Mouse (Mus musculus) intestine, embryonic 15.5 days (tissue): ENCODE results near the gene Hif3a. TPM values are rescaled to one million over a fixed set of nuclear protein-coding genes. Genes with fewer than 3 reads are reported as not detected.

Source experiments
- ATAC-seq: fragments of 200-750 bp; cut with Nextera tagmentation; 2 replicates; pipeline ENCODE4 v1.8.0; 2017; ENCODE audit warnings: moderate TSS enrichment, moderate library complexity
- H3K27ac ChIP-seq: fragments of 300-500 bp; sonication (generic); 2 replicates; pipeline ENCODE4 v1.5.1; 2015; ENCODE audit warnings: mild to moderate bottlenecking, inconsistent platforms
- H3K27me3 ChIP-seq: fragments of 300-500 bp; sonication (generic); replicated peaks from 2 replicates; pipeline ENCODE4 v1.6.1; 2015; ENCODE audit warnings: inconsistent platforms
- H3K36me3 ChIP-seq: fragments of 300-500 bp; sonication (generic); 2 replicates; pipeline ENCODE4 v1.6.1; 2015; ENCODE audit warnings: inconsistent platforms
- H3K4me1 ChIP-seq: fragments of 300-500 bp; sonication (generic); replicated peaks from 2 replicates; pipeline ENCODE4 v1.6.1; 2015; ENCODE audit warnings: inconsistent platforms
- H3K4me2 ChIP-seq: fragments of 300-500 bp; sonication (generic); replicated peaks from 2 replicates; pipeline ENCODE4 v1.6.1; 2015; ENCODE audit warnings: mild to moderate bottlenecking, inconsistent platforms
- H3K4me3 ChIP-seq: fragments of 300-500 bp; sonication (generic); replicated peaks from 2 replicates; pipeline ENCODE4 v1.5.1; 2015; ENCODE audit warnings: inconsistent platforms
- H3K9ac ChIP-seq: fragments of 300-500 bp; sonication (generic); 2 replicates; pipeline ENCODE4 v1.6.1; 2015; ENCODE audit warnings: inconsistent platforms
- H3K9me3 ChIP-seq: fragments of 300-500 bp; sonication (generic); 2 replicates; pipeline ENCODE4 v1.6.1; 2016; ENCODE audit warnings: inconsistent platforms
- WGBS: fragments of 180-500 bp; shearing (Covaris S2); methylation state at CpG from one replicate; pipeline ENCODE4 v1.1.7; 2015; 5-methylcytosine and 5-hydroxymethylcytosine counted together
- polyA plus RNA-seq: library from polyadenylated mRNA; unstranded; fragments of >200 nt; fragmentation: Nextera tagmentation; extraction: Ambion mirVana; gene quantifications from 2 replicates; pipeline ENCODE4 v1.2.1, GENCODE M21; 2015

Hif3a gene
- polyA plus RNA-seq, 1 experiment from 2014 or later: 66.7 TPM

DNA sequence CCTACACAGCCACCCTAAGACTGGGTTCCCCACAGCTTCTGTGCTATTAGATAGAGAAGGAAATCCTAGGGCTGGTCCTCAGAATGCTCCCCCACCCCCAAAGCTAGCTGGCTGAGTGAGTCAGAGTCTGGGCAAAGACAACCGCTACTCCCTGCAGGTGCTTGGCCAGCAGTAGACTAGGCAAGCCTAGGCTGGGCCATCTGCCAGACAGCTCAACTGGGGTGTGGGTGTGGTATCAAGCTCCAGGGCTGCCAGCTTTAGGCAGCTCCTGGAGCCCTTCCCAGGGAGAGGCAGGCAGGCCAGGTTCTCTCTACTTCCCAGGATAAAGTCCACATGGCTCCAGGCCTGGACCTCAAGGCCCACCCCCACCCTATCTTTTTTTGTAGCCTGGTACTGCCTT, 45.2 kb downstream of the Hif3a start:
- Histone ChIP-seq H3K27me3 (no peaks in the 10 kb centered on the region), H3K36me3 (peaks cover 65% of the 10 kb centered on the region), H3K27ac (peak overlapping the region; percentile 49), H3K9ac (no peak overlapping the region), H3K4me1 (peaks cover 12% of the 10 kb centered on the region), H3K4me2 (0 out of 2 replicates have a peak overlapping the region, but pooled peaks have one; percentile 0), H3K4me3 (no peak overlapping the region), H3K9me3 (no peaks in the 10 kb centered on the region)
- ATAC-seq: peak; percentile 97
- 28% methylated on average over 1 of the region's 1 CpGs for WGBS

DNA sequence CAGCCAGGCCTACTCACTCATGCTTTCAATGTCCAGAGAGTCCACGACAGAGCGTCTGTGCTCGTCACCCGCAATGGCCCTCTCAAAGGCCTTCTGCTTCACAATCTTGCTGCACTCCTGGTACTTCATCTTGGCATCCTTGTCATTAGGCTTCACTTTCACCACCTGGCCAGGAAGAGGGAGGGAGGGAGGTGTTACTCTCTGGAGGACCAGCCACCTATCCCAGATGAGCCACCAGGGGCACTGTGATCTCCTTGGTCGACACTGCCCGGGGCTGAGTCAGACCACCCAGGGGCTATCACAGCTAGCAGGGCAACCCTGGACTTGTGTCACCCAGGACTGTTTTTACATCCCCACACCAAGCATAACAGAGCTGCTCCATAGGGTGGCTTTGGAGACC, 46.8 kb downstream of the Hif3a start:
- Histone ChIP-seq H3K27ac (no peak overlapping the region), H3K9ac (no peak overlapping the region), H3K4me3 (no peak overlapping the region), H3K4me2 (no peak overlapping the region), H3K36me3 (peaks cover 60% of the 10 kb centered on the region), H3K27me3 (no peaks in the 10 kb centered on the region), H3K4me1 (peaks cover 12% of the 10 kb centered on the region), H3K9me3 (no peaks in the 10 kb centered on the region)
- ATAC-seq: no peak
- WGBS: 86% methylated on average over 6 of the region's 6 CpGs

DNA sequence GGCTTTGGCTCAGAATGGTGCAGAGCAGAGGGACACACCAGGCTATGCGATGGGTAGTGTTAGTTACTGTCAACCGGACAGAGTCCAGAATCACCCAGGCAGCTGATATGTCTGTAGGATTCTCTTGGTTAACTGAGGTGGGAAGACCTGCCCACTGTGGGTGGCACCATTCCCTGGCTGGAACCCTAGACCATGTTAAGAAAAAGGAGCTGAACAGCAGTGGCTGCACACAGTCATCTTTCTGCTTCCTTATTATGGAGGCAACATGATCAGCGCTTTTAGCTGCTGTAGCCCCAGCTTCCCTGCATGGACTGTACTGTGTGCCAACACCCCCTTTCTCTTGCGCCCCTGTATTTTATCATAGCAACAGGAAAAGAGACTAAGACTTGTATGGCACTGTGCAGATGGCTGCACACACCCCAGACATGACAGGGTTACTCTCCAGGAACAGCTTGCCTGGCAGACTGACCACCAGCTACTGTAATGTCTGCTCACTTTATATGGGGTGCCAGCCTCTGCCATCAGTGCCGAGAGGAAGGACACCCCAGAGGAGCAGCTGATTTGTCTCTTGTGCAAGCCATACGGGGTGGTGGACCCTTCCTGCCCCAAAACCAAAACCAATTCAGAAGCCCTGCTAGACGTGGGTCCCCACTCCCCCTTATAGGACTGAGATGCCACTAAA, 50.2 kb downstream of the Hif3a start:
- Histone ChIP-seq H3K4me3 (no peak overlapping the region), H3K4me1 (0 out of 2 replicates have a peak, but pooled peaks cover 2% of the 10 kb centered on the region), H3K4me2 (no peak overlapping the region), H3K9ac (no peak overlapping the region), H3K27ac (no peak overlapping the region), H3K36me3 (peaks cover 68% of the 10 kb centered on the region), H3K9me3 (no peaks in the 10 kb centered on the region), H3K27me3 (no peaks in the 10 kb centered on the region)
- no peak for ATAC-seq
- WGBS: 95% methylated on average over 7 of the region's 7 CpGs

DNA sequence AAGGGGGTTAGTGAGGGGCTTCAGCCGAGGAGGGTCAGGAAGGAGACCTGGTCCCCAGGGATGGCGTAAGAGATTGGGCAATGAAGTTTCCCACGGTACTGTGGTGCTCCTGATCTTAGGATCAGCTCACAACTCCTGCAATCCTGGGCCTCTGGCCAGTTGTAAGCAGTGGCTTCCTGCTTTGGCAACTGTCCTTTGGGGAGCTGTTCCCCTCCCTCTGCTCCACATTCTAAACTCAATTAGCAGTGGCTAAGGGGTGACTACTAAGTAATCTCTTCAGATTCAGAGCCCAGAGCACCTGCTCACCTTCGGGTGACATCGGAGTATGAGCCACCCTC, 52.2 kb downstream of the Hif3a start:
- H3K27ac ChIP-seq: no peak overlapping the region
- no peak overlapping the region for H3K4me2 ChIP-seq
- H3K27me3 ChIP-seq: no peaks in the 10 kb centered on the region
- H3K4me1 ChIP-seq: 0 out of 2 replicates have a peak, but pooled peaks cover 3% of the 10 kb centered on the region
- ATAC-seq: no peak
- peaks cover 75% of the 10 kb centered on the region for H3K36me3 ChIP-seq
- WGBS: 89% methylated on average over 5 of the region's 5 CpGs
- H3K9ac ChIP-seq: no peak overlapping the region
- H3K9me3 ChIP-seq: no peaks in the 10 kb centered on the region
- no peak overlapping the region for H3K4me3 ChIP-seq

DNA sequence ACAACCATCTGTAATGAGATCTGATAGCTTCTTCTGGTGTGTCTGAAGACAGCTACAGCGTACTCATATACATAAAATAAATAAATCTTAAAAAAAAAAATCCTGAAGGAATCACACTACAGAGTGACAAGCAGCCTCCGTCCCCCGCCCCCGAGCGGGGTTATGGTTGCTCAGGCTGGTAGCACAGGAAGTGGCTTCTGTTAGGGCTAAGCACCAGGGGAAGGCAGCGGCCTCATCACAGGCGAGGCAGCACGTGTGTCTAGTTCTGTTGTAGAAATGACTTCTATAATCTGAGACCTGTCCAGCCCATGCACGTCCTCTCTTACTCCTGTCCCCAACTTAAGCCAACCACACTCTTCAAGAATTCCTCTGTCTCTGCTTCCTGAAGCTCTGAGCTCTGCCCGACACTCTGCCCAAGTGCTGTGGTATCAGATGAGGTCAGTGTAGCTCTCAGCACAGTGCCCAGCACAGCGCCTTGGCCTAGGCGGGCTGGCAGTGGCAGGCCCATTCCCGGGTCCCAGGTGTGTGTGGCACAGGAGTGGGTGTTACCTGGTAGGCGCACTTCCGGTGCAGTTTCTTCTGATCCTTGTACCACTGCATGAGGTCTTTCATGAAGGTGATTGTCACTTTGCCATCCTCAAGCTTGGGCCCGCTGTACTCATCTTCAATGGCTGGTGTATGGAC, 52.8 kb downstream of the Hif3a start:
- H3K4me2 ChIP-seq: no peak overlapping the region
- H3K4me3 ChIP-seq: no peak overlapping the region
- H3K36me3 ChIP-seq: peaks cover 74% of the 10 kb centered on the region
- no peak for ATAC-seq
- no peak overlapping the region for H3K27ac ChIP-seq
- H3K9me3 ChIP-seq: no peaks in the 10 kb centered on the region
- 89% methylated on average over 16 of the region's 16 CpGs for WGBS
- no peak overlapping the region for H3K9ac ChIP-seq
- H3K4me1 ChIP-seq: 0 out of 2 replicates have a peak, but pooled peaks cover 6% of the 10 kb centered on the region
- H3K27me3 ChIP-seq: no peaks in the 10 kb centered on the region

DNA sequence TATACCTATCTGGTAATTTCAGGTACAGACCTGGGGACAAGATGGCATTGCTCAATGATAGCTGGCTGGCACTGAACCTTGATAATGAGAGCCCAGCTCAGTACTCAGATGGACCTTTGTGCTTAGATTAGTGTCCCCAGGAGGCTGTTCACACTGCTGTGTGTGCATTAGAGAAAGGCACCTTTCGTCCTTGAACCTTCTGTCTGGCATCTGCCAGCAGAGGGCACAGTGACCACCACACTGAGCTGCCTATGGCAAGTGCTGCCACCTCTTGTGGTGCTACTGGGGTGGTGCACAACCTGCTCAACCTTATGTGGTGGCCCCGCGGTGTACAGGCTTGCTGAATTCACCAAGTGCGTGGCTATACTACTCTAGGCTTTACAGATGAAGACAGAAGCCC, 54.9 kb downstream of the Hif3a start:
- H3K4me1 ChIP-seq: peaks cover 11% of the 10 kb centered on the region; the same call in 1 of the 2 replicates
- no peak overlapping the region for H3K4me2 ChIP-seq
- H3K4me3 ChIP-seq: no peak overlapping the region
- no peaks in the 10 kb centered on the region for H3K9me3 ChIP-seq
- H3K9ac ChIP-seq: no peak overlapping the region
- WGBS: 80% methylated on average over 4 of the region's 4 CpGs
- H3K36me3 ChIP-seq: peaks cover 53% of the 10 kb centered on the region
- H3K27me3 ChIP-seq: no peaks in the 10 kb centered on the region
- no peak for ATAC-seq
- no peak overlapping the region for H3K27ac ChIP-seq

DNA sequence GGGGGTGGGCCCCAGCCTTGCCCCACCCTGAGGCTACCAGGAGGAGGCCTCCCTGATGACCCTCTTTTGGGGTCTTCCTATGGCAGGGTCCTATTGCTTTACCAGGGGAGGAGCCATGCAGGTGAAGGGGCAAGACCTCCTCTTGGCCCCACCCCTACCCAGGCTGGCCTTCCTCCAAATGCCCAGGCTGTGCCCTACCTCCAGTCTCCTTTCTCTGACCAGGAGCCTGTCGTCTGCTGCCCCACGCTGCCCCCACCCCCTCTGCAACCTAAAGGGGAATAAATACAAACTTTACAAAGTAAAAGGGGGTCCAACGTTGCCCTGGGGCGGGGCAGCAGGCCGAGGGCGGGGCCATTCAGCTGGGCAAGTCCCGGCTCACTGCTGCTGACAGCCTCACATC, 57.5 kb downstream of the Hif3a start:
- Histone ChIP-seq H3K9ac (no peak overlapping the region), H3K27me3 (no peaks in the 10 kb centered on the region)

DNA sequence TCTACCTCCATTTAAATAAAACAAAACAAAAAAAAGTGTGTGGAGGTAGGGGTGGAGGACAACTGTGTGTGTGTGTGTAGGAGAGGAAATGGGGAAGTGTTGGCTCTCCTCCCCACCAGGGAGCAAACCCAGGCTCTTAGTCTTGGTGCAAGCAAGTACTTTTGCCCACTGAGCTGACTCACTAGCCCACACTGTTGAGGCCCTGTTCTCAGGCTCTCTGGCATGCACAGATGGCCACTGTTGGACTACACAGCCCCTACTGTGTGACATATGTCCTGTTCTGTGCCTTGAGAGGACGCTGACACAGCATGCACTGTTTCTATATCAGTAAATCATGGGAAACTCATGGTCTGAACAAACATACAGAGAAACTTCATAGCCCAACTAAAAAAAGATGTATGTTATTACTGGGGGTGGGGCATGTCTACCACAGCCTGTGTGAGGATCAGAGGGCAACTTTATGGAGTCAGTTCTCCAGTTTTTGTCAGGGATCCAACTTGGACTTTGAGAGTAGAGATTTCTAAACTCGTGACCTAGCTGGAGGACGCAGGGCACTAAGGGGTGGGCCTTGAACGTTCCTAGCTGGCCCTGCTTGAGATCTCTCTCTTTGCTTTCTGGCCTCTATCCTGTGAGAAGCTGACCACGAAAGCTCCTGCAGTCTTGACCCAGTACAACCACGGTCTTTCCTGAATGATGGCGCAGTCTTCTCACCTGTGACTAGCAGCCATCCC, 58.8 kb downstream of the Hif3a start:
- Histone ChIP-seq H3K27ac (peak overlapping the region; percentile 59), H3K36me3 (peaks cover 48% of the 10 kb centered on the region), H3K4me1 (peaks cover 14% of the 10 kb centered on the region; the same call in 1 of the 2 replicates), H3K4me2 (no peak overlapping the region), H3K27me3 (no peaks in the 10 kb centered on the region), H3K4me3 (no peak overlapping the region), H3K9ac (no peak overlapping the region), H3K9me3 (no peaks in the 10 kb centered on the region)
- peak; percentile 69 for ATAC-seq
- WGBS: 68% methylated on average over 7 of the region's 7 CpGs

More for the DNA sequence above, 57.5 kb downstream of the Hif3a start:
- Histone ChIP-seq H3K36me3 (peaks cover 50% of the 10 kb centered on the region), H3K4me2 (no peak overlapping the region), H3K4me1 (peaks cover 11% of the 10 kb centered on the region; the same call in 1 of the 2 replicates), H3K9me3 (no peaks in the 10 kb centered on the region), H3K4me3 (no peak overlapping the region), H3K27ac (no peak overlapping the region)
- whole genome bisulfite sequencing: 78% methylated on average over 7 of the region's 7 CpGs
- ATAC-seq: no peak

DNA sequence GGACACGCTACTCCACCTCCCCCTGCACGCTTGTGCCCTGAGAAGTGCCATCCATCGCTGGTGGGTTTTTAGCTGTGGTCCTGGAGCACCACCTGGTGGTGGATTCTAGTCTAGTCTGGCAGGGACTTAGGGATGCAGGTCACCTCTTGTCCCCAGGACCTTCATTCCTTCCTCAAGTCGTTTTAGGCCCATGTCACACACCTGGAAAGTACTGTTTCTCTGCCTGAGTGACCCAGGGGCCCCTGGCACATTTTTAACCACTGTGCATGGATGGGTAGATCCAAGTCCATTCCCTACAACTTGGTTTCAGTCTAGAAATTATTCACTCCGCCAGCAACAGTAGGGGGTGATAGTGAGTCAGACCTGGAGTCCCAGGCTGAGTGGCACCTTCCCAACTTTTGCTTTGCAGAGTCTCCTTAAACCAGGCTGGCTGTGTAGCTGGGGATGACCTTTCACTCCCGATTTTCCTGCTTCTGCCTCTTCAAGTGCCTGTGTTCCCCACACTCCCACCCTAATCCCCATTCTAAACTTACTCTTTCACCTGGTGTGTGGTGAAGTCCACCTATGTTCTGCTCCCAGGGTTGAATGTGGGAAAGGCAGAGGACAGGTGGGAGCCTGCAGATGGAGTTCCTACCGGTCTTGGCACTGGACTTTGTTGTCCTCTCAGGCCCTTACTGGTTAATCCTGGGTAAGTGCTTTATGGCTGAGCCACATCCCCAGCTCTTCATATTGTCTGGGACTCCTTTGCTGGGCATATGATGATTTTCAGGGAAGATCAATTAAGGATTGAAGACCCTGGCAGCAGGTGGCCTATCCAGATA, 59.6 kb downstream of the Hif3a start:
- H3K27ac ChIP-seq: peak overlapping the region; percentile 59
- H3K9ac ChIP-seq: no peak overlapping the region
- H3K9me3 ChIP-seq: no peaks in the 10 kb centered on the region
- H3K27me3 ChIP-seq: no peaks in the 10 kb centered on the region
- H3K4me1 ChIP-seq: peaks cover 22% of the 10 kb centered on the region
- no peak overlapping the region for H3K4me2 ChIP-seq
- WGBS: 13% methylated on average over 7 of the region's 7 CpGs
- no peak overlapping the region for H3K4me3 ChIP-seq
- peak; percentile 66 for ATAC-seq
- H3K36me3 ChIP-seq: peaks cover 51% of the 10 kb centered on the region

DNA sequence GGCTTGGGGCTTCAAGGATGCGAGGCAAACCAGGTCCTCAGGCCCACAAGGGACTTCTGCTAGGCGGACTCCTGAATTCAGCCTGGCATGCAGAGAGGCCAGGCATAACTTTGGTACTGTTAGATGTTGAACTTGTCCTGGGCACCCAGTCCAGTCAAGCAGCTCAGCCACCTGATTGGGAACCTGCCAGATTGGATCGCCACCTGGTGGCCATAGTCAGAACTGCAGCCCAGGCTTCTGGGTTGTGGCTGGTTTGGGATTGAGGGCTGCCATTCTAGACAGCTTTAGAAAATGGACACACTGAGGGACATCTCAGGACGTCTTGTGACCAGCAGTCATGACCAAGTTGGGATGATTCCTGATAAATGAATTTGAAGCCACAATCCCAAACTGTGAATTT, 62.6 kb downstream of the Hif3a start:
- Histone ChIP-seq H3K9me3 (no peaks in the 10 kb centered on the region), H3K36me3 (peaks cover 28% of the 10 kb centered on the region), H3K4me2 (no peak overlapping the region), H3K4me3 (no peak overlapping the region), H3K4me1 (peaks cover 42% of the 10 kb centered on the region), H3K27ac (no peak overlapping the region), H3K9ac (no peak overlapping the region), H3K27me3 (no peaks in the 10 kb centered on the region)
- ATAC-seq: no peak
- 27% methylated on average over 4 of the region's 4 CpGs for WGBS

DNA sequence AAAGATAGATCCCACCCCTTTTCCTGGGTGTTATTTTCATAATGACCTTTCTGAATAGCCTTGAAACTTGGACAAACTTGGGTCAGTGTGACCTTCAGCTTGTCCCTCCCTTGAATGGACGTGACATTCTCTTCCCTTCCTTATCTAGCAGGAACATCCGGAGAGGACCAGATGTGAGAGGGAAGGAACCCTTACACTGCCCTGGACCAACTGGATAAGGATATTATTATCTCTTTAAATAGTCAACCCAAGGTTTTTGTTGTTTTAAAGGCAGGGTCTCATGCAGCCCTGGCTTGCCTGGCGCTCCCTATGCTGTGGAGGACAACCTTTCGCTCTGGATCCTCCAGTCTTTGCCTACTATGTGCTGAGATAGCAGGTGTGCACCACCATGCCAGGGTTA, 63.0 kb downstream of the Hif3a start:
- H3K36me3 ChIP-seq: peaks cover 27% of the 10 kb centered on the region
- H3K4me3 ChIP-seq: no peak overlapping the region
- H3K9me3 ChIP-seq: no peaks in the 10 kb centered on the region
- no peak overlapping the region for H3K27ac ChIP-seq
- WGBS: 66% methylated on average over 4 of the region's 4 CpGs
- no peak overlapping the region for H3K4me2 ChIP-seq
- ATAC-seq: no peak
- H3K4me1 ChIP-seq: peaks cover 42% of the 10 kb centered on the region
- no peaks in the 10 kb centered on the region for H3K27me3 ChIP-seq
- H3K9ac ChIP-seq: no peak overlapping the region

DNA sequence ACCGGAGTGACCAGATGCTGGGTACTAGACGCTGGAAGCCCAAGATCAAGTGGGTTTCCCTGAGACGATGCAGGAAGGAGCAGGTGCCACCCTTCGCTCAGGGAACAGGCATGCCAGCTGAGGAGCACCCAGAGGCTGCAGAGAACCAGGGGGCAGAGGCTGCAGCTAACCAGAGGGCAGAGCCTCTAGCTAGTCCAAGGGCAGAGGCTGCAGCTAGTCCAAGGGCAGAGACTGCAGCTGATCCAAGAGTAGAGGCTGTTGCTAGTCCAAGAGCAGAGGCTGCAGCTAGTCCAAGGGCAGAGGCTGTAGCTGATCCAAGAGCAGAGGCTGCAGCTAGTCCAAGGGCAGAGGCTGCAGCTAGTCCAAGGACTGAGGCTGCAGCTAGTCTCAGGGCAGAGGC, 66.9 kb downstream of the Hif3a start:
- Histone ChIP-seq H3K36me3 (peaks cover 17% of the 10 kb centered on the region), H3K27ac (peak overlapping the region; percentile 92; the same call in 1 of the 2 replicates), H3K4me2 (peak overlapping the region; percentile 86), H3K27me3 (no peaks in the 10 kb centered on the region), H3K4me1 (peaks cover 59% of the 10 kb centered on the region), H3K9ac (peak overlapping the region; percentile 80), H3K9me3 (no peaks in the 10 kb centered on the region), H3K4me3 (peak overlapping the region; percentile 59)
- ATAC-seq: no peak
- 74% methylated on average over 4 of the region's 4 CpGs for WGBS
